Mouse (Mus musculus) liver, adult 2 months (tissue): ENCODE measurements at regions not wholly inside any gene's neighbourhood (a gene's known extent, or its start where the extent isn't known, plus 50 kb on each side); places are given as distances from the start of the nearest gene placed in this dataset.

Experiments
- DNase-seq: peaks from one replicate; pipeline ENCODE4 v3.0.0-alpha.2; 2011; ENCODE audit warnings: low read depth, low spot score; ENCODE audit errors: extremely low read depth
- H3K27ac ChIP-seq: fragments of 200-500 bp; replicated peaks from 2 replicates; pipeline ENCODE4 v1.5.1; 2012; ENCODE audit warnings: low read depth, mild to moderate bottlenecking, control low read depth, inconsistent platforms, low read length; ENCODE audit not compliant: insufficient read depth
- H3K27me3 ChIP-seq: fragments of 200-500 bp; 2 replicates; pipeline ENCODE4 v1.6.1; 2012; ENCODE audit warnings: mild to moderate bottlenecking, moderate library complexity, low read length, inconsistent platforms; ENCODE audit not compliant: control insufficient read depth, insufficient read depth
- H3K36me3 ChIP-seq: fragments of 200-500 bp; 2 replicates; pipeline ENCODE4 v1.6.1; 2012; ENCODE audit warnings: low read length, inconsistent platforms; ENCODE audit not compliant: control insufficient read depth, insufficient read depth
- H3K4me1 ChIP-seq: fragments of 200-500 bp; 2 replicates; pipeline ENCODE4 v1.6.1; 2011; ENCODE audit warnings: low read length; ENCODE audit not compliant: control insufficient read depth, insufficient read depth
- H3K4me3 ChIP-seq: fragments of 200-500 bp; 2 replicates; pipeline ENCODE4 v1.5.1; 2011; ENCODE audit warnings: low read depth, mild to moderate bottlenecking, control low read depth, low read length, moderate library complexity; ENCODE audit not compliant: insufficient read depth
- H3K79me2 ChIP-seq: fragments of 200-500 bp; 2 replicates; pipeline ENCODE4 v1.6.1; 2012; ENCODE audit warnings: inconsistent platforms, mild to moderate bottlenecking, low read length, moderate library complexity; ENCODE audit not compliant: control insufficient read depth, insufficient read depth
- H3K9ac ChIP-seq: fragments of 200-500 bp; 2 replicates; pipeline ENCODE4 v1.6.1; 2012; ENCODE audit warnings: low read depth, mild to moderate bottlenecking, control low read depth, inconsistent platforms, low read length
- CTCF ChIP-seq: fragments of 200-500 bp; IDR thresholded peaks from 2 replicates; pipeline ENCODE4 v1.5.1; 2011; ENCODE audit warnings: low read depth, low read length, control low read depth
- POLR2A ChIP-seq: fragments of 200-500 bp; IDR thresholded peaks from 2 replicates; pipeline ENCODE4 v1.6.1; 2011; ENCODE audit warnings: low read length, control low read depth; ENCODE audit not compliant: insufficient read depth; ENCODE audit errors: extremely low read depth
- WGBS: fragments of 180-500 bp; shearing (Covaris S2); methylation state at CpG from one replicate; pipeline ENCODE4 v1.1.7; 2018; 5-methylcytosine and 5-hydroxymethylcytosine counted together

GRCm38 (mm10) chr3:136570517-136570916, 99.4 kb upstream of the Ppp3ca start:
- no peak for DNase-seq
- no peaks in the 10 kb centered on the region for H3K4me1 ChIP-seq
- 84% methylated on average over 1 of the region's 1 CpGs for WGBS

GRCm38 (mm10) chr3:136556488-136556887, 113.4 kb upstream of the Ppp3ca start:
- H3K36me3 ChIP-seq: no peaks in the 10 kb centered on the region
- H3K4me1 ChIP-seq: no peaks in the 10 kb centered on the region; the same call in 1 of the 2 replicates
- H3K27ac ChIP-seq: no peak overlapping the region
- no peaks in the 10 kb centered on the region for H3K79me2 ChIP-seq
- H3K27me3 ChIP-seq: no peaks in the 10 kb centered on the region
- no peak overlapping the region for H3K4me3 ChIP-seq
- 95% methylated on average over 2 of the region's 2 CpGs for WGBS
- no peak overlapping the region for H3K9ac ChIP-seq
- TF ChIP-seq CTCF: no peak
- no peak for DNase-seq

More at GRCm38 (mm10) chr3:136570517-136570916, 99.4 kb upstream of the Ppp3ca start:
- no peak overlapping the region for H3K9ac ChIP-seq
- no peaks in the 10 kb centered on the region for H3K27me3 ChIP-seq
- H3K27ac ChIP-seq: no peak overlapping the region
- no peaks in the 10 kb centered on the region for H3K79me2 ChIP-seq
- H3K4me3 ChIP-seq: no peak overlapping the region
- H3K36me3 ChIP-seq: no peaks in the 10 kb centered on the region
- TF ChIP-seq POLR2A: no peak
- TF ChIP-seq CTCF: no peak

DNA sequence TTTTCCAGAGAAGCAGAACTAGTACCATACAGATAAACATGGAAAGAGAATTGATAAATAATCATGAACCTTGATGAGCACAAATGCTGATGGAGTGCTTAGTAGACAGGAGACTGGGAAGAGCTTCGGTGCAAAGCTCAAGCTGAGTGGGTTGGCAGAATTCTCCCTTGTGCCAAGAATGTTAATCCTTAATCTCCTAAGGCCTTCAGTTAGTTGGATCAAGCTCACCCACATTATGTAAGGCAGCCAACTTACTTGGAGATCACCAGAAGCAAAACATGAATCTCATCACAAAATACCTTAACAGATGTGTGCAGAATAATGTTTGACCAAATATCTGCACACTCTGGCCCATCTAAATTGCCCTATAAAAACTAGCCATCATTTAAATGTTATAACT, 120.5 kb upstream of the Ppp3ca start:
- no peak overlapping the region for H3K9ac ChIP-seq
- H3K4me3 ChIP-seq: no peak overlapping the region
- H3K36me3 ChIP-seq: no peaks in the 10 kb centered on the region
- DNase-seq: peak; percentile 2
- H3K27me3 ChIP-seq: no peaks in the 10 kb centered on the region
- TF ChIP-seq POLR2A: no peak
- no peak for TF ChIP-seq CTCF
- 74% methylated on average over 1 of the region's 1 CpGs for WGBS
- no peaks in the 10 kb centered on the region for H3K4me1 ChIP-seq
- no peak overlapping the region for H3K27ac ChIP-seq
- no peaks in the 10 kb centered on the region for H3K79me2 ChIP-seq

DNA sequence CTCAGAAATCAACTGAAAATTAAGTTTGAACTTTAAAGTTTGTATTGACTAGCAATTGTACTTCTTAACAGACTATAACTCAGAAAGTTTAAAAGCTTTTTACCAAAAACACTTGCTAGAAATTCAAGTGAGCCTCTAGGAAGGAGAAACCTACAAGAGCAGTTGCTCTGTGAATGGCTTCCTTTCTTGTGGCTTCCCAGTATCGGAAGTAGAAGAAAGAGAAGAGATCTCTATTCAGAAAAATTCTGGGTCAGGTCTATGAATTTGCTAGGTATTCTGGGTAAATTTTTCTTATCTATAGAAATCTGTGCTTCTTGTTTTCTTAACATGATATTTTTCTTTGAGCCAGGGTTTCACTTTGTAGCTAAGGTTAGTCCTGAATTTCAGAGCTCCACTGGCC, 138.3 kb upstream of the Ppp3ca start:
- no peak for TF ChIP-seq POLR2A
- TF ChIP-seq CTCF: no peak
- H3K4me3 ChIP-seq: no peak overlapping the region
- no peak overlapping the region for H3K9ac ChIP-seq
- H3K4me1 ChIP-seq: no peaks in the 10 kb centered on the region
- DNase-seq: no peak
- no peaks in the 10 kb centered on the region for H3K27me3 ChIP-seq
- no peaks in the 10 kb centered on the region for H3K36me3 ChIP-seq
- 84% methylated on average over 1 of the region's 1 CpGs for WGBS
- H3K27ac ChIP-seq: no peak overlapping the region
- H3K79me2 ChIP-seq: no peaks in the 10 kb centered on the region

- Histone ChIP-seq H3K27ac (no peak overlapping the region), H3K79me2 (no peaks in the 10 kb centered on the region), H3K4me1 (no peaks in the 10 kb centered on the region), H3K27me3 (no peaks in the 10 kb centered on the region), H3K4me3 (no peak overlapping the region), H3K9ac (no peak overlapping the region), H3K36me3 (no peaks in the 10 kb centered on the region)
- TF ChIP-seq CTCF (no peak), POLR2A (no peak)
- no peak for DNase-seq
- WGBS: 79% methylated on average over 2 of the region's 2 CpGs
Observed at GRCm38 (mm10) chr3:136508575-136508974, 161.3 kb upstream of the Ppp3ca start.

DNA sequence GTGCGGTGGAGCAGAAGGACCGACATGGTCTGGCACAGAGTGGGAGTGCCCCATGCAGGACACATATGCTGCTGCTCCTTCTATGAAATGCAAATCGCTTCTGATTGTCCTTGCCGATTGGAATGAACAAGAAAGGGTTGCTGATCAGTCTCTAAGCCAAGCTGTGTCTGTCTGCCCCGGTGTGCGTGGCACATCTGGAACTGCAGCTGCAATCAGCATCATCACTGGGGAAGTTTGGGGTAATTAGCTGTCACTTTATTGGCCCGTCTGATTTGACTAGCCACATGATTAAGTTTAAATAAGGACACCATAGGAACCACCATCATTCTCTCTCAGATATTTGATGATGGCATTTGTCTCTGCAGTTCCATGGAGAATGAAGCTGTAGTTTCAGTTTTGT, 162.9 kb upstream of the Ppp3ca start:
- WGBS: 91% methylated on average over 7 of the region's 7 CpGs
- TF ChIP-seq POLR2A (no peak), CTCF (no peak)
- DNase-seq: no peak
- Histone ChIP-seq H3K27me3 (no peaks in the 10 kb centered on the region), H3K79me2 (no peaks in the 10 kb centered on the region), H3K36me3 (no peaks in the 10 kb centered on the region), H3K4me3 (no peak overlapping the region), H3K9ac (no peak overlapping the region), H3K4me1 (no peaks in the 10 kb centered on the region), H3K27ac (no peak overlapping the region)

DNA sequence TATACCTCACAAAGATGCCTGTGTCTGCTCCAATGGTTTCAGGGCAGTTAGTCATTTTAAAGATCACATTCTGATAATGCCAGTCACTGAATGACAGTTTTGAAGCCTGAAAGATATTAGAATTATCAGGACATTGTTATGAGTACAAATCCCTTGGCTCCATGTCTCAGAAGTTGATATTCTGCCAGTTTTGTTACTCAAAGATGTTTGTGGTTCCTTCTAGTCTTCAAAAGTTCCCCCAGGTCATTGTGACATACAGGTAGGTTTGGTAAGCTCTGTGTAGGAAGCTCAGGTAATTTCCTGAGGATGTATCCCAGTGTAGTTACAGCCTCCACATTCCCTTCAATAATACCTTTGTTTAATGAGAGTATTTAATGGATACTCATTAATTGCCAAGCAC, 169.0 kb upstream of the Bank1 start:
- no peaks in the 10 kb centered on the region for H3K36me3 ChIP-seq
- TF ChIP-seq CTCF: no peak
- no peak for TF ChIP-seq POLR2A
- no peak overlapping the region for H3K4me3 ChIP-seq
- no peaks in the 10 kb centered on the region for H3K27me3 ChIP-seq
- DNase-seq: no peak
- H3K4me1 ChIP-seq: no peaks in the 10 kb centered on the region
- no peak overlapping the region for H3K27ac ChIP-seq
- no peaks in the 10 kb centered on the region for H3K79me2 ChIP-seq
- H3K9ac ChIP-seq: no peak overlapping the region
